Mouse (Mus musculus) limb, embryonic 10.5 days (tissue): ENCODE measurements around the gene Rapgef4. TPM values are rescaled to one million over a fixed set of nuclear protein-coding genes. Genes with fewer than 3 reads are reported as not detected.

ENCODE experiments used
- DNase-seq: peaks from one replicate; pipeline ENCODE4 v3.0.0-alpha.2; 2017; ENCODE audit warnings: low spot score
- H3K27ac ChIP-seq: fragments of 300-500 bp; sonication (generic); 2 replicates; pipeline ENCODE4 v1.5.1; 2016; ENCODE audit warnings: mild to moderate bottlenecking
- H3K27me3 ChIP-seq: fragments of 300-500 bp; sonication (generic); 2 replicates; pipeline ENCODE4 v1.6.1; 2016; ENCODE audit warnings: low read depth, mild to moderate bottlenecking; ENCODE audit not compliant: poor library complexity, severe bottlenecking
- H3K36me3 ChIP-seq: fragments of 300-500 bp; sonication (generic); 2 replicates; pipeline ENCODE4 v1.6.1; 2016; ENCODE audit warnings: mild to moderate bottlenecking, moderate library complexity
- H3K4me1 ChIP-seq: fragments of 300-500 bp; sonication (generic); 2 replicates; pipeline ENCODE4 v1.6.1; 2016
- H3K4me3 ChIP-seq: fragments of 300-500 bp; sonication (generic); 2 replicates; pipeline ENCODE4 v1.5.1; 2016; ENCODE audit warnings: mild to moderate bottlenecking, moderate library complexity
- H3K9me3 ChIP-seq: fragments of 300-500 bp; sonication (generic); replicated peaks from 2 replicates; pipeline ENCODE4 v1.6.1; 2016; ENCODE audit warnings: mild to moderate bottlenecking
- WGBS: fragments of 180-500 bp; shearing (Covaris S2); methylation state at CpG from one replicate; pipeline ENCODE4 v1.1.7; 2016; 5-methylcytosine and 5-hydroxymethylcytosine counted together
- polyA plus RNA-seq: library from polyadenylated mRNA; unstranded; fragments of >200 nt; fragmentation: Nextera tagmentation; extraction: Ambion mirVana; gene quantifications from 2 replicates; pipeline ENCODE4 v1.2.1, GENCODE M21; 2016

Rapgef4 gene
- polyA plus RNA-seq, 1 experiment from 2014 or later, result 1.6 TPM

DNA sequence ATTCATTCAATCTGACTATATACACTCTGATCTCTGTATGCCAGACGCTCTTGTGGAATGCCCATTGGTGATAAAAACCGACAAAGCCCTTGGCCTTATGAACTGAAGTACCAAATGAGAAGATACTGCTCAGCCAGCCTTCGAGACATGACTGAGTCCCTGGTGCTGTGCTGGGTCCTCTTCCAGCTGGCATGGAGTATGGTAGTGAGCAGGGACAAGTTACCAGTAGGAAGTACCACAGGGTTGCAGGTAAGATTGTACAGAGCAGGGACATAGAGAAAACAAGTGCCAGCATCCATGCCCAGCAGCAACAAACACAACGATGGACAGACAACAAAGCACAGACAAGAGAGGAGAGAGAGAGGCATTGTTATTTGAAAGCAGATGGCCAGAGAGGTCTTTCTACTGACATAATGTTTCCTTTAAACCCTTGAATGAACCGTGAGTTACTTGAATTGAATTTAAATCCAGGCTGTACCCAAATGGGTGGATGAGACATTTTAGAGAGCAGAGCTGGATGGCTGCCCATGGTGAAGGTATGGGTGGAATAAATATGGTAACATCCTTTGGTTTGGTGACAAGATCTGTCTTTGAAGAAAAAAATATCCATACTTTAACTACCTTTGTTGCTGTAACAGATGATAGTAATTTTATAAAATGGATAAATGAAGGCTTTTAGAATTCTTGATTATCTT lies 12.8 kb downstream of the Rapgef4 start:
- no peak overlapping the region for H3K27ac ChIP-seq
- no peaks in the 10 kb centered on the region for H3K36me3 ChIP-seq
- H3K9me3 ChIP-seq, result no peaks in the 10 kb centered on the region
- no peaks in the 10 kb centered on the region for H3K27me3 ChIP-seq
- 92% methylated on average over 5 of the region's 5 CpGs for WGBS
- H3K4me3 ChIP-seq, result no peak overlapping the region
- H3K4me1 ChIP-seq, result no peaks in the 10 kb centered on the region
- DNase-seq, result no peak

DNA sequence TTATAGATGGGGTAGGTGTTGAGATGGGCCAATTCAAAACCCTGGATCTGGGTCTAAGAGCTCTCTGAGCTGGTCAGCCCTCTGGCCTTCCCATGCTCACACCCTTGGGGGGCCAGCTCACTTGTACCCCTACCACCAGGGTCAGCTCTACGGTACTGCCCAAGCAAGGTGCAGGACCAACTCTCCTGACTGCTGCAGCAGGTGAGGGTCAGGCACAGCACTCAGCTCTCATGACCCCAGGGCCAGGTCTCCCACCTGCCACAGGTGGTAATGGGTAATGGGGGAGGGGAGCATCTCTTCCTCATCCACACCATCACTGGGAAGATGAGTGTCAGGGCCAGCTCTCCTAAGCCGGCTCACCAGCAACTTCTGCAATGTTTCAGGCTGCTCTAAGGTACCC lies 17.5 kb downstream of the Rapgef4 start:
- Histone ChIP-seq H3K27ac (no peak overlapping the region), H3K4me3 (no peak overlapping the region), H3K36me3 (no peaks in the 10 kb centered on the region), H3K27me3 (no peaks in the 10 kb centered on the region), H3K4me1 (no peaks in the 10 kb centered on the region), H3K9me3 (no peaks in the 10 kb centered on the region)
- 96% methylated on average over 2 of the region's 2 CpGs for WGBS
- no peak for DNase-seq

DNA sequence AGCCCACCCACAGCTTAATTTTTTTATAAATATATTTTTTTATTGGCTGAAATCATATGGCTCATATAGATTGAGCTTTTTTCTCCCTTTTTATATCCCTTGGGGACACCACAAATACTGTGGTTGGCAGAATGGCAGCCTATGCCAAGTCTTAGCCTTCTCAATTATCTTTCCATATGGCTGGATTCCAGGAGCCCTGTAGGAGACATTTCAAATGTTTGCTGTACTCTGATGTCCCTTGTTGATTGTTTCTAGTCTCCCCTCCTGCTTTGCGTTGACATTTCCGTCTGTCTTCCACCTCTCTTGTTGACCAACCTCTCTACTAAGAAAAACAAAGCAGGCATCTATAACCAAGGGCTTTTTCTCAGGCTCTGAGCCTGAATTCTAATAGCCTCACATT lies 19.1 kb downstream of the Rapgef4 start:
- WGBS, result 87% methylated on average over 2 of the region's 2 CpGs
- no peak for DNase-seq
- Histone ChIP-seq H3K4me1 (no peaks in the 10 kb centered on the region), H3K4me3 (no peak overlapping the region), H3K27me3 (no peaks in the 10 kb centered on the region), H3K27ac (no peak overlapping the region), H3K36me3 (no peaks in the 10 kb centered on the region), H3K9me3 (no peaks in the 10 kb centered on the region)

DNA sequence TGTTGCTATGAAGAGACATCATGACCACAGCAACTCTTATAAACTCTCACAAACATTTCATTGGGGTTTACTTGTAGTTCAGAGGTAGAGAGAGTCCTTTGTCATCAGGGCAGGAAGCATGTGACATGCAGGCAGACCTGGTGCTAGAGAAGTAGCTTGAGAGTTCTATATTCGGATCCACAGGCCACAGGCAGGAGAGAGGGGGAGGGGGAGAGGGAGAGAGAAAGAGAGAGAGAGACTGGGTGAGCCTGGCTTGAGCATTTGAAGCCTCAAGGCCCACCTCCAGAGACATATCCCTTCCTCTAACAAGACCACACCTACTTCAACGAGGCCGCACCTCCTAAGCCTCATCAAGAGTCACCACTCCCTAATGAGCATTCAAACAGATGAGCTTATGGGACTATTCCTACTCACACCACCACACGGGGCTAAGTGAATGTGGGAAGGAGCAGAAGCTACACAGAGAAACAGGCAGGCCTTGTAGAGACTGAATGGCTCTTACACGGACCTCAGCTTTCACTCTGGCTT lies 21.9 kb downstream of the Rapgef4 start:
- no peaks in the 10 kb centered on the region for H3K4me1 ChIP-seq
- 82% methylated on average over 5 of the region's 5 CpGs for WGBS
- no peak for DNase-seq
- no peaks in the 10 kb centered on the region for H3K9me3 ChIP-seq
- no peak overlapping the region for H3K27ac ChIP-seq
- no peak overlapping the region for H3K4me3 ChIP-seq
- H3K36me3 ChIP-seq, result no peaks in the 10 kb centered on the region
- H3K27me3 ChIP-seq, result no peaks in the 10 kb centered on the region

DNA sequence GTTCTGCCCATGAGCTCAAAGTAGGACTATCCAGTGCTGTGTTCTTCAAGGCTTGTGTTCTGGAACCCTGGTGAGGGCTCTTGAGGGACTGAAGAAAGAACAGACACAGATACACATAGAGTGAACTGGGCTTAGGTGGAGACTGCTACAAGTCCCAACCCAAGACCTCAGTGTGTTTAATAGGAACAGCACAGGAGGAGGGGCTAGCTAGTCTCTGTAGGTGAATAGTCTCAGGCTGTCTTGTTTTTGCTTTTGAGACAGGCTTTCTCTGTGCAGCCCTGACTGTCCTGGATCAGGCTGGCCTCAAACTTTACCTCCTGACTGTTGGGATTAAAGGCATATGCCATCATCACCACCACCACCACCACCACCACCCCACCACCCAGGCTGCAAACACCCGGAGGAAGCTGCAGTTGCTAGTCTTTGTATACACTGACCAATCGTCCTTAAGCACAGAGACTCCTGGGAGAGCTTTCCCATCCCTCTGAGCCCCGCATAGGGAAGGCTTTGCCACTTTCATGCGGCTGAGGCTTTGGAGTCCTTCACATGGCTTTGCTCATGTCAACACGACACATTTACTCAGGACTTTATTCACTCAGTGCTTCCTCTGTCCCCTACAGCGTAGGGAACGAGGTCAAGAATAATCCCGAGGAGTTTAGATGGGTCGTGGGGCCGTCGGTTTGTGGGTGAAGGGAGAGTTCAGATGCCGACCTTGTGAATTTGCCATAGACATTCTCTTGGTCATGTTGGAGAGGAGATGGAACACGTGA lies 22.9 kb downstream of the Rapgef4 start:
- H3K4me3 ChIP-seq, result no peak overlapping the region
- no peaks in the 10 kb centered on the region for H3K9me3 ChIP-seq
- DNase-seq, result no peak
- H3K4me1 ChIP-seq, result no peaks in the 10 kb centered on the region
- H3K36me3 ChIP-seq, result no peaks in the 10 kb centered on the region
- H3K27me3 ChIP-seq, result no peaks in the 10 kb centered on the region
- WGBS, result 89% methylated on average over 13 of the region's 13 CpGs
- H3K27ac ChIP-seq, result no peak overlapping the region

- no peak for DNase-seq
- Histone ChIP-seq H3K36me3 (no peaks in the 10 kb centered on the region), H3K27me3 (no peaks in the 10 kb centered on the region), H3K4me3 (no peak overlapping the region), H3K4me1 (no peaks in the 10 kb centered on the region), H3K9me3 (no peaks in the 10 kb centered on the region), H3K27ac (no peak overlapping the region)
- WGBS, result 95% methylated on average over 16 of the region's 16 CpGs
Measured at GRCm38 (mm10) chr2:72005051-72005450, 24.0 kb downstream of the Rapgef4 start.

DNA sequence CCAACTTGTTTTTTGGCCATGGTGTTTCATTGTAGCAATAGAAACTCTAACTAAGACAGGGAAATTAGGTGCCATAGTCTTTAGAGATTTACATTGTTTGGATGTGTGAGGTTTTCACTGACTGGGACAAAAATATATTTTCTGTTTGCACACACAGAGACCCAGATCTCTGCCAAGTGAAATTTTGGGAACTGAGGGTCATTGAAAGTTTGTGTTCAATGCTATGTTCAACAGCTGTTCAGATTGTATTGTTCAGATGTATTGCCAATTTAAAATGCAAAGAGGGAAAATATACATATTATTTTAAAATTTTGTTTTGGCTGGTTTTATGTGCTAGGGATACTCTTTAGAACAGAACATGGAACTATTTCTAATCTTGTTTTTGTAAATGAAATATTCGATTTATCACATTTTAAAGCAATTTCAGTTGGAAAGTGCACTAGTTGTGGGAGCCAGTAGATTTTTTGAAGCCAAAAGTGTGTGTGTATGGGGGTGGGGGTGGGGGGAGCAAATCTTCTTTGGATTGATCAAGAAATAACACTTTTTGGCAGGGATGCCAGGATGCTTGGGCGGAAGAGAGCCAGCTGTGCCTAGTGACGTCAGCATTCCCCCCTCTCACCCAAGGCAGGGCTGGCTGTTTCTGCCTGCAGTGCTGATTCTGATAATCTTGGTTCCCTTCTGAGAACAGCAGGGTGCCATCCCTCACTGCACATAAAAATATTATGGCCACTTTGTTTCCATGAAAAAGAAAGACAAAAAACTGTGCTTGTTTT lies 28.6 kb downstream of the Rapgef4 start:
- Histone ChIP-seq H3K27ac (no peak overlapping the region), H3K4me1 (no peaks in the 10 kb centered on the region), H3K9me3 (no peaks in the 10 kb centered on the region), H3K4me3 (no peak overlapping the region), H3K36me3 (no peaks in the 10 kb centered on the region), H3K27me3 (no peaks in the 10 kb centered on the region)
- DNase-seq, result no peak
- WGBS, result 90% methylated on average over 3 of the region's 3 CpGs

DNA sequence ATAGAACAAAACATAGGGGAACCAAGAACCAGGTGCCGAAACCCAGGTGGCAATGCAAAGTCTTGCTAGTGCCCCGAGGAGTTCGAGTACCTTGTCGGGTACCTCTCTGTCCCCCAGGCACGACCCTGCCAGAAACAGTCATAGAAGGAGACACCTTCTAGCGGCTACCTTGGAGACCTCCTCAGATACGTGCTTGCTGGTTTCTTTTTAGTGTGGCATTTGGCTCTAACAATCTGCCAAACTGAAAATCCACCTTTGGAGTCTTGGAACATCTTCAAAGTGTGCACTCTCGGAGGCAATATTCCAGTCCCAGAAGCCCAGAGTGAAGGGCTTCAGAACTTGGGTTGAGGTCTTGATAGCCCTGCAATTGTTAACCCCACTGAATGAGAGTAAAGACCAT lies 34.3 kb downstream of the Rapgef4 start:
- H3K36me3 ChIP-seq, result no peaks in the 10 kb centered on the region
- no peak overlapping the region for H3K4me3 ChIP-seq
- H3K9me3 ChIP-seq, result no peaks in the 10 kb centered on the region
- 89% methylated on average over 8 of the region's 8 CpGs for WGBS
- H3K27me3 ChIP-seq, result no peaks in the 10 kb centered on the region
- no peaks in the 10 kb centered on the region for H3K4me1 ChIP-seq
- H3K27ac ChIP-seq, result no peak overlapping the region
- no peak for DNase-seq

DNA sequence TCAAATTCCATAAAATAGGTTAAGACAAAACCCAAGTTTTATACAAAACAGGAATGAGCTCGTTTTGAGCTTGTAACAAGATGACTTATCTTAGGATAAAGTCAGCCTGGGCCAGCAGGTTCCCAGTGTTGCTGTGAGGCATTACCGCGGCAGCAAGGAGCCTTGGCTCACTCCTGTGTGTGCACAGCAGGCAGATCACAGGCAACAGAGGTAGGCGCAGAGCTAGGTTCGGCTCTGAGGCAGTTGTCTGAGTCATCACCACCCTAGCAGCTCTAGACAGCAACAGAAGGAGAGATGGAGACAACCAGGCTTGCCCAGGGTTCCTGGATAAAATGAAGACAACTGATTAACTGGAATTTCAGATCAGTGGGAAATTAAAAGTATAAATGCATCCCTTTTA lies 35.0 kb downstream of the Rapgef4 start:
- no peaks in the 10 kb centered on the region for H3K4me1 ChIP-seq
- no peaks in the 10 kb centered on the region for H3K36me3 ChIP-seq
- no peak for DNase-seq
- H3K4me3 ChIP-seq, result no peak overlapping the region
- H3K9me3 ChIP-seq, result no peaks in the 10 kb centered on the region
- no peaks in the 10 kb centered on the region for H3K27me3 ChIP-seq
- 53% methylated on average over 5 of the region's 5 CpGs for WGBS
- no peak overlapping the region for H3K27ac ChIP-seq

DNA sequence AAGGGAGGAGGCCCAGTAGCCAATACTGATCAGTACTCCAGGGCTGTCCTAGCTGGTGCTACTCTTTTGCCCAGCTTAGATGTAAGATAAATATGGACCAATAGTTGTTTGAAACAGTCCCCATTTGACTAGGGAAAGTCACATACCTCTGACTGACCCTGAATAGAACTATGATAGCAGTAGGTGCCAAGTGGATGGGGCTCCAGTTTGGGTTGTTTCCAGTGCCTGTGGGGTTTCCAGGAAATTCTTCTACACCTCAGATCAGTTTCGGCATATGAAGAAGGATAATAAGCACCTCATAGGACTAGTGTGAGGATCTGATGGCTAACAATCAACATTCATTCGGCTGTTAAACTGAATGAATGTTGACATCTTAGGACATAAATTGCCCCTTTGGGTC lies 36.1 kb downstream of the Rapgef4 start:
- Histone ChIP-seq H3K27me3 (no peaks in the 10 kb centered on the region), H3K27ac (no peak overlapping the region), H3K4me3 (no peak overlapping the region), H3K9me3 (no peaks in the 10 kb centered on the region), H3K36me3 (no peaks in the 10 kb centered on the region), H3K4me1 (no peaks in the 10 kb centered on the region)
- DNase-seq, result no peak
- WGBS, result 86% methylated on average over 2 of the region's 2 CpGs

- Histone ChIP-seq H3K27ac (no peak overlapping the region), H3K4me3 (no peak overlapping the region), H3K4me1 (no peaks in the 10 kb centered on the region), H3K36me3 (no peaks in the 10 kb centered on the region), H3K9me3 (no peaks in the 10 kb centered on the region), H3K27me3 (no peaks in the 10 kb centered on the region)
- WGBS, result 88% methylated on average over 1 of the region's 1 CpGs
- no peak for DNase-seq
Measured at GRCm38 (mm10) chr2:72018736-72019135, 37.7 kb downstream of the Rapgef4 start.

- 95% methylated on average over 15 of the region's 15 CpGs for WGBS
- DNase-seq, result no peak
- no peak overlapping the region for H3K4me3 ChIP-seq
Measured at GRCm38 (mm10) chr2:72020755-72021154, 39.7 kb downstream of the Rapgef4 start.

GRCm38 (mm10) chr2:72021440-72021839 lies 40.4 kb downstream of the Rapgef4 start:
- H3K36me3 ChIP-seq, result no peaks in the 10 kb centered on the region
- H3K4me1 ChIP-seq, result no peaks in the 10 kb centered on the region
- no peaks in the 10 kb centered on the region for H3K9me3 ChIP-seq
- no peak overlapping the region for H3K4me3 ChIP-seq
- WGBS, result 84% methylated on average over 5 of the region's 5 CpGs
- H3K27ac ChIP-seq, result no peak overlapping the region
- no peak for DNase-seq
- no peaks in the 10 kb centered on the region for H3K27me3 ChIP-seq

More at GRCm38 (mm10) chr2:72020755-72021154, 39.7 kb downstream of the Rapgef4 start:
- Histone ChIP-seq H3K9me3 (no peaks in the 10 kb centered on the region), H3K27me3 (no peaks in the 10 kb centered on the region), H3K4me1 (no peaks in the 10 kb centered on the region), H3K36me3 (no peaks in the 10 kb centered on the region), H3K27ac (no peak overlapping the region)
